Mouse (Mus musculus) CH12.LX (cell line): ENCODE measurements at regions not wholly inside any gene's neighbourhood (a gene's known extent, or its start where the extent isn't known, plus 50 kb on each side); places are given as distances from the start of the nearest gene placed in this dataset.

Experiments used
- CTCF ChIP-seq, 2 experiments: IDR thresholded peaks in 1 of 2; conservative IDR thresholded peaks in 1 of 2; 2 replicates each; pipeline ENCODE4 v1.5.1; 2011 to 2012; ENCODE audit warnings: low read depth in 2 of 2, low read length in 2 of 2, improper control_type of control experiment in 1 of 2, inconsistent platforms in 1 of 2, mild to moderate bottlenecking in 1 of 2, moderate library complexity in 1 of 2
- ETS1 ChIP-seq: conservative IDR thresholded peaks from 2 replicates; pipeline ENCODE4 v1.6.1; 2012; ENCODE audit warnings: low read depth, mild to moderate bottlenecking, inconsistent platforms, low read length, improper control_type of control experiment, moderate library complexity
- MAZ ChIP-seq: IDR thresholded peaks from 2 replicates; pipeline ENCODE4 v1.6.1; 2012; ENCODE audit warnings: low read depth, mild to moderate bottlenecking, inconsistent platforms, low read length, improper control_type of control experiment, moderate library complexity
- NRF1 ChIP-seq: IDR thresholded peaks from 2 replicates; pipeline ENCODE4 v1.6.1; 2014; ENCODE audit warnings: low read depth, mild to moderate bottlenecking, inconsistent platforms, low read length, improper control_type of control experiment, moderate library complexity
- PAX5 ChIP-seq: IDR thresholded peaks from 2 replicates; pipeline ENCODE4 v1.6.1; 2012; ENCODE audit warnings: low read length, inconsistent platforms, mixed read lengths
- POLR2A ChIP-seq: IDR thresholded peaks from 2 replicates; pipeline ENCODE4 v1.6.1; 2011; ENCODE audit warnings: low read depth, mild to moderate bottlenecking, improper control_type of control experiment, low read length
- SIN3A ChIP-seq: IDR thresholded peaks from 2 replicates; pipeline ENCODE4 v1.6.1; 2012; ENCODE audit warnings: low read length, improper control_type of control experiment, inconsistent platforms
- SMC3 ChIP-seq: IDR thresholded peaks from 2 replicates; pipeline ENCODE4 v1.6.1; 2011; ENCODE audit warnings: low read depth, low read length, improper control_type of control experiment
- USF1 ChIP-seq: IDR thresholded peaks from 2 replicates; pipeline ENCODE4 v1.6.1; 2014; ENCODE audit warnings: low read depth, mild to moderate bottlenecking, inconsistent platforms, low read length, improper control_type of control experiment
- ZC3H11A ChIP-seq: IDR thresholded peaks from 2 replicates; pipeline ENCODE4 v1.6.1; 2012; ENCODE audit warnings: low read depth, mild to moderate bottlenecking, inconsistent platforms, low read length, improper control_type of control experiment
- ZNF384 ChIP-seq: IDR thresholded peaks from 2 replicates; pipeline ENCODE4 v1.6.1; 2012; ENCODE audit warnings: low read depth, low read length, improper control_type of control experiment, inconsistent platforms

- TF ChIP-seq POLR2A (no peak), CTCF (conservative IDR thresholded peaks at IDR 0.05 in 1 of 2, IDR thresholded peaks at IDR 0.05 in 1 of 2; ENCODE audit: low read depth in 2 of 2, low read length in 2 of 2) (no peak), ZNF384 (no peak), USF1 (no peak), ZC3H11A (no peak), SMC3 (no peak), NRF1 (no peak), PAX5 (no peak), ETS1 (no peak), MAZ (no peak), SIN3A (no peak)
Measured at GRCm38 (mm10) chr14:99812741-99813485, 471.6 kb downstream of the Klf12 start.
